In the genomic region with DNA sequence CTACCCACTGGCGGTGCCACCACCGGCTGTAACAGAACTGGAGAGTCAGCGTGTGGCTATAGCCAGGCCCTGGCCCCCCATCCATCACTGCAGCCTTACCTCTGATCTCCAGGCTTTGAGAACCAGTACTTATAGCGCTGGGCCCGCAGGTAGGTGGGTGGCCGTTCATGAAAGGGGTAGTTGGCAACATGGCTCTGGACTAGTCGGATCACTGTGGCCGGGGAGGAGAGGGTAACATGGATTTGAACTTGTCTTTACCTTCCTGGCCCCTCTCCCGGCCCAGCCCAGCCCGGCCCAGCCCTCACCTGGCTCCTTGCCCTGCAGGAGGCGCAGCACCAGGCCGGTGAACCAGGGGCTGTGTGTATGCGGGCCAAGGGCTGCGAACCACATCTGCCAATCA, we compare ENCODE assay signal across 21 mouse cellular contexts. TPM values are rescaled to one million over a fixed set of nuclear protein-coding genes. Genes with fewer than 3 reads are reported as not detected.
"Had no signal": no experiment of that assay in that cellular context is flagged by ENCODE, and none has a peak within 500 bp of the region (broad histone marks: within the 10 kb centered on the region; RNA-seq: fewer than 3 reads in every experiment).

No protein-coding gene starts in this region.

- H3K4me2 ChIP-seq: liver, embryonic 15.5 days; lung, embryonic 14.5 days; midbrain, embryonic 12.5 days; neural tube, embryonic 12.5 days; stomach, embryonic 15.5 days had no signal

- H3K27ac ChIP-seq: liver, embryonic 15.5 days; midbrain, embryonic 12.5 days; neural tube, embryonic 12.5 days; stomach, embryonic 15.5 days; stomach, postnatal 0 days had no signal

- H3K27me3 ChIP-seq: liver, embryonic 15.5 days; megakaryocyte, embryonic 14.5 days; midbrain, embryonic 12.5 days; neural tube, embryonic 12.5 days; stomach, embryonic 15.5 days had no signal

- H3K9ac ChIP-seq: liver, embryonic 15.5 days; liver, postnatal 0 days; lung, embryonic 14.5 days; midbrain, embryonic 12.5 days; neural tube, embryonic 12.5 days; stomach, embryonic 15.5 days had no signal

- DNase-seq: lung, embryonic 14.5 days; lung, postnatal 10 days; lung, postnatal 4 days; midbrain, embryonic 14.5 days; right cerebral cortex, postnatal 14 days; thymus, adult 2 months; thymus, postnatal 25 days; thymus, postnatal 4 days had no signal

- H3K4me3 ChIP-seq: liver, embryonic 15.5 days; megakaryocyte, embryonic 14.5 days; midbrain, embryonic 12.5 days; neural tube, embryonic 12.5 days; stomach, embryonic 15.5 days had no signal

- H3K9me3 ChIP-seq: liver, embryonic 15.5 days; megakaryocyte, embryonic 14.5 days; midbrain, embryonic 12.5 days; neural tube, embryonic 12.5 days; stomach, embryonic 15.5 days had no signal

- ATAC-seq: liver, postnatal 0 days had no signal

RNA-seq across cellular contexts. Expression of a gene that starts 17.9 kb away (rescaled TPM):
- total RNA-seq: midbrain, postnatal 0 days; monocyte, adult 5-6 weeks; neutrophil, adult 5-6 weeks had no signal
- polyA plus RNA-seq: lung, embryonic 14.5 days; lung, embryonic 16.5 days; midbrain, embryonic 12.5 days; midbrain, embryonic 14.5 days; midbrain, postnatal 0 days; neural tube, embryonic 12.5 days; neural tube, embryonic 14.5 days; stomach, postnatal 0 days; urinary bladder, adult 2 months had no signal
